Mouse (Mus musculus): ENCODE results near the gene Litaf. TPM values are rescaled to one million over a fixed set of nuclear protein-coding genes. Genes with fewer than 3 reads are reported as not detected.

The Litaf gene
- polyA plus RNA-seq, 1 experiment from 2014 or later, result 59.2 TPM

DNA sequence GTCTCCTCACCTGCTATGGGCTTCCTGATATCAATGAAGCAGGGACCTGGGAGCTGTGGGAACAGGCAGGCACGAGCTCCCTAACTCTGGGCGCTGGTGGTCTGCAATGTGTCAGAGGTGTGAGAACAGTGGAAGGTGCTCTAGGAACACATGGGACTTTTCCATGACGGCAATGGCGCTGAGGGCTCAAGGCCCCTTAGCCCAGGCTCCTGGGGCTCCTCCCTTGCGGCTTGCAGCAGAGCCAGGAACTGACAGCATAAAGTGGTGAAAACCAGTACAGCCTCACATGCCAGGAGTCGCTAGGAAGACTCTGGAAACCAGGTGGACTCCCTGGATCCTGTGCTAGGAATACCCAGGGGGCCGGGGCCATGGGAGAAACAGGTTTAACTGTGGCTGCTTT, 155.4 kb downstream of the Litaf start:
- Histone ChIP-seq H3K9me3 (replicated peaks) (no peaks in the 10 kb centered on the region), H3K4me1 (no peaks in the 10 kb centered on the region), H3K27ac (no peak overlapping the region), H3K36me3 (ENCODE audit: poor library complexity, severe bottlenecking) (no peaks in the 10 kb centered on the region), H3K4me2 (no peak overlapping the region), H3K9ac (no peak overlapping the region), H3K4me3 (no peak overlapping the region), H3K27me3 (no peaks in the 10 kb centered on the region)
- ATAC-seq, result no peak
- WGBS, result 85% methylated on average over 7 of the region's 7 CpGs

Small RNAs within 50 kb of the gene (microRNA-seq; reads per million reads assigned to microRNA genes)
- gene Gm26268, result not detected

Other genes starting within 250 kb of the Litaf start
- gene Rmi2, start 231.1 kb downstream of the Litaf start, polyA plus RNA-seq (2015; fragmentation: Nextera tagmentation; extraction: Ambion mirVana), result 2.6 and 3.3 TPM in 2 replicates
- gene Snn, start 5.2 kb downstream of the Litaf start, polyA plus RNA-seq (2015; fragmentation: Nextera tagmentation; extraction: Ambion mirVana), result 122 and 140 TPM in 2 replicates
- gene Txndc11, start 68.5 kb upstream of the Litaf start, polyA plus RNA-seq (2015; fragmentation: Nextera tagmentation; extraction: Ambion mirVana), result 26.0 and 26.4 TPM in 2 replicates
- gene Zc3h7a, start 110.2 kb upstream of the Litaf start, polyA plus RNA-seq (2015; fragmentation: Nextera tagmentation; extraction: Ambion mirVana), result 75.4 and 79.6 TPM in 2 replicates
- 191 and 193 TPM in 2 replicates for gene Rsl1d1, start 137.2 kb upstream of the Litaf start, polyA plus RNA-seq (2015; fragmentation: Nextera tagmentation; extraction: Ambion mirVana)
- 60.3 and 64.9 TPM in 2 replicates for gene Gspt1, start 188.2 kb upstream of the Litaf start, polyA plus RNA-seq (2015; fragmentation: Nextera tagmentation; extraction: Ambion mirVana)
- 0.21 TPM in 1 of 2 replicates, not detected in the other for gene Tnfrsf17, start 247.7 kb upstream of the Litaf start, polyA plus RNA-seq (2015; fragmentation: Nextera tagmentation; extraction: Ambion mirVana)